ENCODE assay signal across 7 mouse cellular contexts in genomic region chr2:75937520-75938116, GRCm38 (mm10). TPM values are rescaled to one million over a fixed set of nuclear protein-coding genes. Genes with fewer than 3 reads are reported as not detected.
A peak's percentile ranks its signal among the peaks of the same experiment; 100 is the strongest.
DNase-seq lines count a peak whose midpoint lies in the region; ATAC-seq and TF ChIP-seq lines count a peak whose summit lies in the region.
"Not testable (repeated sequence)": the region's sequence is repeated elsewhere in the genome, so short reads cannot be mapped to it uniquely, and the experiment has no call there.

No protein-coding gene starts in this region.

- H3K27ac ChIP-seq in brown adipose tissue, adult 24 weeks (replicated peaks; ENCODE audit: low read depth, low read length); lung, embryonic 15.5 days; neural tube, embryonic 11.5 days (ENCODE audit: low read depth, low read length): not testable (repeated sequence)
- H3K27ac ChIP-seq in heart, embryonic 10.5 days: 0 out of 2 replicates have a peak overlapping the region, but pooled peaks have one; percentile 92
- H3K27ac ChIP-seq in hindbrain, postnatal 0 days: peak overlapping the region; percentile 86; the same call in 1 of the 2 replicates
- H3K27ac ChIP-seq in limb, embryonic 10.5 days: peak overlapping the region; percentile 93

- TF ChIP-seq CTCF in hindbrain, postnatal 0 days (IDR thresholded peaks at IDR 0.05; ENCODE audit: low read depth): not testable (repeated sequence)

- ATAC-seq in erythroblast, adult 5-6 weeks (replicated peaks; ENCODE audit: low FRiP score, poor library complexity, severe bottlenecking): peak; percentile 41
- peak; percentile 38 for ATAC-seq in hindbrain, postnatal 0 days
- ATAC-seq in lung, embryonic 15.5 days (ENCODE audit: borderline replicate concordance, extremely low read depth, low FRiP score, low TSS enrichment): not testable (repeated sequence)
- ATAC-seq in neural tube, embryonic 11.5 days (ENCODE audit: insufficient read depth, low FRiP score, low TSS enrichment): peak; percentile 48

- not testable (repeated sequence) for H3K36me3 ChIP-seq in heart, embryonic 10.5 days; hindbrain, postnatal 0 days (ENCODE audit: insufficient read depth, low read length); limb, embryonic 10.5 days; lung, embryonic 15.5 days; neural tube, embryonic 11.5 days (ENCODE audit: control insufficient read depth, insufficient read depth, low read length)

- 67% methylated on average over 15 of the region's 17 CpGs for WGBS in heart, embryonic 10.5 days
- WGBS in hindbrain, postnatal 0 days: 60% methylated on average over 12 of the region's 17 CpGs
- WGBS in limb, embryonic 10.5 days: 68% methylated on average over 16 of the region's 17 CpGs
- 67% methylated on average over 16 of the region's 17 CpGs for WGBS in lung, embryonic 15.5 days
- WGBS in neural tube, embryonic 11.5 days: 63% methylated on average over 15 of the region's 17 CpGs

- H3K27me3 ChIP-seq in heart, embryonic 10.5 days (ENCODE audit: insufficient read depth, poor library complexity, severe bottlenecking); hindbrain, postnatal 0 days (ENCODE audit: insufficient read depth, low read length); limb, embryonic 10.5 days (ENCODE audit: low read depth, poor library complexity, severe bottlenecking); lung, embryonic 15.5 days; neural tube, embryonic 11.5 days (ENCODE audit: control insufficient read depth, insufficient read depth, low read length): not testable (repeated sequence)

- peak overlapping the region; percentile 58; the same call in 1 of the 2 replicates for H3K9ac ChIP-seq in hindbrain, postnatal 0 days (replicated peaks; ENCODE audit: low read length)
- peak overlapping the region; percentile 28; the same call in 1 of the 2 replicates for H3K9ac ChIP-seq in lung, embryonic 15.5 days
- H3K9ac ChIP-seq in neural tube, embryonic 11.5 days (ENCODE audit: low read length): not testable (repeated sequence)

- peak overlapping the region; percentile 81 for H3K4me3 ChIP-seq in brown adipose tissue, adult 24 weeks (ENCODE audit: insufficient read depth, low read depth, low read length)
- peak overlapping the region; percentile 64 for H3K4me3 ChIP-seq in heart, embryonic 10.5 days
- peak overlapping the region; percentile 55 for H3K4me3 ChIP-seq in hindbrain, postnatal 0 days (ENCODE audit: low read length)
- peak overlapping the region; percentile 63 for H3K4me3 ChIP-seq in limb, embryonic 10.5 days
- H3K4me3 ChIP-seq in lung, embryonic 15.5 days: peak overlapping the region; percentile 51
- H3K4me3 ChIP-seq in neural tube, embryonic 11.5 days (ENCODE audit: low read depth, low read length): peak overlapping the region; percentile 49

- H3K4me2 ChIP-seq in hindbrain, postnatal 0 days (ENCODE audit: low read depth, low read length): peak overlapping the region; percentile 75
- H3K4me2 ChIP-seq in lung, embryonic 15.5 days: peak overlapping the region; percentile 58
- H3K4me2 ChIP-seq in neural tube, embryonic 11.5 days (ENCODE audit: low read depth): peak overlapping the region; percentile 59

- not testable (repeated sequence) for DNase-seq in heart, embryonic 10.5 days (ENCODE audit: low spot score); hindbrain, postnatal 0 days (ENCODE audit: low spot score); limb, embryonic 10.5 days (ENCODE audit: low spot score); neural tube, embryonic 11.5 days (ENCODE audit: low spot score)

- not testable (repeated sequence) for H3K4me1 ChIP-seq in brown adipose tissue, adult 24 weeks (ENCODE audit: control insufficient read depth, insufficient read depth, insufficient read length, low read length); hindbrain, postnatal 0 days (ENCODE audit: insufficient read depth, low read length); lung, embryonic 15.5 days; neural tube, embryonic 11.5 days (ENCODE audit: control insufficient read depth, insufficient read depth, low read length)
- peaks cover 12% of the 10 kb centered on the region for H3K4me1 ChIP-seq in heart, embryonic 10.5 days
- H3K4me1 ChIP-seq in limb, embryonic 10.5 days: peaks cover 27% of the 10 kb centered on the region

- not testable (repeated sequence) for H3K9me3 ChIP-seq in heart, embryonic 10.5 days; hindbrain, postnatal 0 days (ENCODE audit: low read length); limb, embryonic 10.5 days (replicated peaks); lung, embryonic 15.5 days; neural tube, embryonic 11.5 days (ENCODE audit: control insufficient read depth, low read length)

RNA-seq across cellular contexts. Expression of gene Ttc30b, which starts 0.8 kb away (rescaled TPM):
- polyA plus RNA-seq in brown adipose tissue, adult 24 weeks (2012; ENCODE audit: insufficient read depth, insufficient read length, missing spikeins): 11.9 and 20.1 TPM in 2 replicates
- 0.84 TPM in 1 of 2 replicates, not detected in the other for total RNA-seq in erythroblast, adult 5-6 weeks (2015; ENCODE audit: low replicate concordance)
- total RNA-seq in erythroblast, adult 5-6 weeks (2017; ENCODE audit: low replicate concordance): 0.84 TPM in 1 of 2 replicates, not detected in the other
- 6.1 and 8.1 TPM in 2 replicates for polyA plus RNA-seq in heart, embryonic 10.5 days (2016; fragmentation: Nextera tagmentation; extraction: Ambion mirVana)
- total RNA-seq in hindbrain, postnatal 0 days (2014; rRNA removed): 30.9 and 33.9 TPM in 2 replicates
- 16.3 and 19.2 TPM in 2 replicates for polyA plus RNA-seq in hindbrain, postnatal 0 days (2015; fragmentation: Nextera tagmentation; extraction: Ambion mirVana)
- 4.1 and 6.0 TPM in 2 replicates for polyA plus RNA-seq in limb, embryonic 10.5 days (2016; fragmentation: Nextera tagmentation; extraction: Ambion mirVana)
- polyA plus RNA-seq in lung, embryonic 15.5 days (2015; fragmentation: Nextera tagmentation; extraction: Ambion mirVana): 15.5 and 16.9 TPM in 2 replicates
- polyA plus RNA-seq in neural tube, embryonic 11.5 days (2014; fragmentation: Nextera tagmentation; extraction: Ambion mirVana): 7.4 and 8.4 TPM in 2 replicates

RNA-seq across cellular contexts. Expression of gene Ttc30a2, which starts 40.4 kb away (rescaled TPM):
- not detected in 2 replicates for polyA plus RNA-seq in brown adipose tissue, adult 24 weeks (2012; ENCODE audit: insufficient read depth, insufficient read length, missing spikeins)
- not detected in 2 replicates for total RNA-seq in erythroblast, adult 5-6 weeks (2015; ENCODE audit: low replicate concordance)
- total RNA-seq in erythroblast, adult 5-6 weeks (2017; ENCODE audit: low replicate concordance): 0.43 TPM in 1 of 2 replicates, not detected in the other
- polyA plus RNA-seq in heart, embryonic 10.5 days (2016; fragmentation: Nextera tagmentation; extraction: Ambion mirVana): 0.60 and 0.64 TPM in 2 replicates
- total RNA-seq in hindbrain, postnatal 0 days (2014; rRNA removed): 0.86 and 1.9 TPM in 2 replicates
- 0.19 and 0.38 TPM in 2 replicates for polyA plus RNA-seq in hindbrain, postnatal 0 days (2015; fragmentation: Nextera tagmentation; extraction: Ambion mirVana)
- 0.11 and 0.85 TPM in 2 replicates for polyA plus RNA-seq in limb, embryonic 10.5 days (2016; fragmentation: Nextera tagmentation; extraction: Ambion mirVana)
- polyA plus RNA-seq in lung, embryonic 15.5 days (2015; fragmentation: Nextera tagmentation; extraction: Ambion mirVana): 0.50 and 0.75 TPM in 2 replicates
- polyA plus RNA-seq in neural tube, embryonic 11.5 days (2014; fragmentation: Nextera tagmentation; extraction: Ambion mirVana): 1.0 and 1.4 TPM in 2 replicates

RNA-seq across cellular contexts. Expression of gene Ttc30a1, which starts 44.1 kb away (rescaled TPM):
- 1.5 TPM in 1 of 2 replicates, not detected in the other for polyA plus RNA-seq in brown adipose tissue, adult 24 weeks (2012; ENCODE audit: insufficient read depth, insufficient read length, missing spikeins)
- total RNA-seq in erythroblast, adult 5-6 weeks (2015; ENCODE audit: low replicate concordance): 0.42 TPM in 1 of 2 replicates, not detected in the other
- 0.17 and 1.7 TPM in 2 replicates for total RNA-seq in erythroblast, adult 5-6 weeks (2017; ENCODE audit: low replicate concordance)
- 7.0 and 7.4 TPM in 2 replicates for polyA plus RNA-seq in heart, embryonic 10.5 days (2016; fragmentation: Nextera tagmentation; extraction: Ambion mirVana)
- total RNA-seq in hindbrain, postnatal 0 days (2014; rRNA removed): 8.9 and 11.4 TPM in 2 replicates
- polyA plus RNA-seq in hindbrain, postnatal 0 days (2015; fragmentation: Nextera tagmentation; extraction: Ambion mirVana): 4.6 and 4.8 TPM in 2 replicates
- 10.1 and 10.2 TPM in 2 replicates for polyA plus RNA-seq in limb, embryonic 10.5 days (2016; fragmentation: Nextera tagmentation; extraction: Ambion mirVana)
- 9.4 and 9.5 TPM in 2 replicates for polyA plus RNA-seq in lung, embryonic 15.5 days (2015; fragmentation: Nextera tagmentation; extraction: Ambion mirVana)
- 11.3 and 12.1 TPM in 2 replicates for polyA plus RNA-seq in neural tube, embryonic 11.5 days (2014; fragmentation: Nextera tagmentation; extraction: Ambion mirVana)
